Mouse (Mus musculus): ENCODE measurements around the gene Pin1rt1. TPM values are rescaled to one million over a fixed set of nuclear protein-coding genes. Genes with fewer than 3 reads are reported as not detected.

The Pin1rt1 gene
- total and polyA plus RNA-seq, 3 experiments: not detected

- no peaks in the 10 kb centered on the region for H3K36me3 ChIP-seq (replicated peaks in 1 of 2; ENCODE audit: control insufficient read depth in 1 of 2, insufficient read depth in 1 of 2, low read length in 1 of 2)
- no peak overlapping the region for H3K27ac ChIP-seq (ENCODE audit: insufficient read depth, low read depth)
- H3K4me1 ChIP-seq (ENCODE audit: control insufficient read depth in 1 of 2, insufficient read depth in 2 of 2): no peaks in the 10 kb centered on the region
- H3K9ac ChIP-seq (ENCODE audit: insufficient read depth, low read depth): no peak overlapping the region
- in situ Hi-C loops (cut with MboI; ENCODE audit: low pct_ligation_motif_present, low pct_unique_long_range_greater_than_20kb, low sequenced_read_pairs) (no loop called here), dilution Hi-C loops (cut with MboI; ENCODE audit: extremely low pct_ligation_motif_present, extremely low pct_unique_long_range_greater_than_20kb, low sequenced_read_pairs) (no loop called here)
- H3K4me3 ChIP-seq (replicated peaks in 1 of 3; ENCODE audit: low read depth in 2 of 3, low read length in 2 of 3, poor library complexity in 1 of 3): no peak overlapping the region
- DNase-seq (ENCODE audit: extremely low read depth): no peak
- no peaks in the 10 kb centered on the region for H3K79me2 ChIP-seq (replicated peaks; ENCODE audit: control insufficient read depth, extremely low read depth, insufficient read depth, poor library complexity, severe bottlenecking)
- no peaks in the 10 kb centered on the region for H3K9me3 ChIP-seq (replicated peaks; ENCODE audit: low read length)
- no peaks in the 10 kb centered on the region for H3K27me3 ChIP-seq (replicated peaks)
- no peak for TF ChIP-seq ZC3H11A (IDR thresholded peaks at IDR 0.05; ENCODE audit: low read depth, low read length)
- no peak for TF ChIP-seq ZMIZ1 (IDR thresholded peaks at IDR 0.05; ENCODE audit: low read depth, low read length)
- no peak for TF ChIP-seq HCFC1 (IDR thresholded peaks at IDR 0.05; ENCODE audit: low read depth, low read length)
- TF ChIP-seq TCF12 (IDR thresholded peaks at IDR 0.05; ENCODE audit: low read depth, low read length): no peak
- TF ChIP-seq CHD2 (IDR thresholded peaks at IDR 0.05; ENCODE audit: low read length): no peak
- TF ChIP-seq EP300 (IDR thresholded peaks at IDR 0.05; ENCODE audit: low read length): no peak
- no peak for TF ChIP-seq JUN (IDR thresholded peaks at IDR 0.05; ENCODE audit: insufficient read depth, low read depth, low read length)
- no peak for TF ChIP-seq MAX (IDR thresholded peaks at IDR 0.05; ENCODE audit: low read length)
- TF ChIP-seq USF1 (IDR thresholded peaks at IDR 0.05; ENCODE audit: low read depth, low read length): no peak
- no peak for TF ChIP-seq POLR2AphosphoS2 (IDR thresholded peaks at IDR 0.05; ENCODE audit: low read depth, low read length)
- no peak for TF ChIP-seq KAT2A (IDR thresholded peaks at IDR 0.05; ENCODE audit: insufficient replicate concordance, low read length)
- no peak for TF ChIP-seq POLR2A (IDR thresholded peaks at IDR 0.05; ENCODE audit: low read depth, low read length)
- TF ChIP-seq SIN3A (IDR thresholded peaks at IDR 0.05; ENCODE audit: low read length): no peak
- TF ChIP-seq TBP (conservative IDR thresholded peaks at IDR 0.05; ENCODE audit: low read depth, low read length): no peak
- TF ChIP-seq MYC (IDR thresholded peaks at IDR 0.05; ENCODE audit: low read depth, low read length): no peak
- no peak for TF ChIP-seq RCOR1 (conservative IDR thresholded peaks at IDR 0.05; ENCODE audit: low read depth, low read length)
- no peak for TF ChIP-seq MXI1 (IDR thresholded peaks at IDR 0.05; ENCODE audit: low read depth, low read length)
- no peak for TF ChIP-seq RAD21 (IDR thresholded peaks at IDR 0.05; ENCODE audit: low read depth, low read length)
- no peak for TF ChIP-seq UBTF (IDR thresholded peaks at IDR 0.05; ENCODE audit: low read depth, low read length)
- H3K4me2 ChIP-seq (ENCODE audit: insufficient read depth, low read depth, poor library complexity, severe bottlenecking): no peak overlapping the region
These were observed 44.5 kb downstream of the Pin1rt1 start for GRCm38 (mm10) chr2:104671724-104672123.

- H3K36me3 ChIP-seq (replicated peaks in 1 of 2; ENCODE audit: control insufficient read depth in 1 of 2, insufficient read depth in 1 of 2, low read length in 1 of 2): peaks cover 13 to 18% of the 10 kb centered on the region in 2 experiments
- dilution Hi-C loops (cut with MboI; ENCODE audit: extremely low pct_ligation_motif_present, extremely low pct_unique_long_range_greater_than_20kb, low sequenced_read_pairs): no loop called here
- in situ Hi-C loops (cut with MboI; ENCODE audit: low pct_ligation_motif_present, low pct_unique_long_range_greater_than_20kb, low sequenced_read_pairs): no loop called here
- no peak overlapping the region for H3K4me3 ChIP-seq (replicated peaks in 1 of 3; ENCODE audit: low read depth in 2 of 3, low read length in 2 of 3, poor library complexity in 1 of 3)
- DNase-seq (ENCODE audit: extremely low read depth): no peak
- no peaks in the 10 kb centered on the region for H3K9me3 ChIP-seq (replicated peaks; ENCODE audit: low read length)
- H3K4me2 ChIP-seq (ENCODE audit: insufficient read depth, low read depth, poor library complexity, severe bottlenecking): no peak overlapping the region
- H3K9ac ChIP-seq (ENCODE audit: insufficient read depth, low read depth): no peak overlapping the region
- no peaks in the 10 kb centered on the region for H3K79me2 ChIP-seq (replicated peaks; ENCODE audit: control insufficient read depth, extremely low read depth, insufficient read depth, poor library complexity, severe bottlenecking)
- no peaks in the 10 kb centered on the region for H3K27me3 ChIP-seq (replicated peaks)
- peak in 1 of 2 experiments; percentile 44; a peak in 3 of 4 replicates for TF ChIP-seq CTCF (conservative IDR thresholded peaks at IDR 0.05 in 1 of 2, IDR thresholded peaks at IDR 0.05 in 1 of 2; ENCODE audit: low read depth in 2 of 2, low read length in 2 of 2)
- TF ChIP-seq EP300 (IDR thresholded peaks at IDR 0.05; ENCODE audit: low read length): no peak
- TF ChIP-seq NRF1 (IDR thresholded peaks at IDR 0.05; ENCODE audit: low read depth, low read length): no peak
- TF ChIP-seq POLR2A (IDR thresholded peaks at IDR 0.05; ENCODE audit: low read depth, low read length): no peak
- TF ChIP-seq IRF4 (IDR thresholded peaks at IDR 0.05; ENCODE audit: low read depth, low read length): 0 out of 2 replicates have a peak, but pooled peaks have one; percentile 29
- TF ChIP-seq ETS1 (conservative IDR thresholded peaks at IDR 0.05; ENCODE audit: low read depth, low read length): no peak
- TF ChIP-seq SMC3 (IDR thresholded peaks at IDR 0.05; ENCODE audit: low read depth, low read length): peak; percentile 29
- TF ChIP-seq CHD2 (IDR thresholded peaks at IDR 0.05; ENCODE audit: low read length): no peak
- TF ChIP-seq JUN (IDR thresholded peaks at IDR 0.05; ENCODE audit: insufficient read depth, low read depth, low read length): no peak
- TF ChIP-seq NELFE (IDR thresholded peaks at IDR 0.05; ENCODE audit: low read depth, low read length): no peak
- no peak overlapping the region for H3K27ac ChIP-seq (ENCODE audit: insufficient read depth, low read depth)
- H3K4me1 ChIP-seq (ENCODE audit: control insufficient read depth in 1 of 2, insufficient read depth in 2 of 2): no peaks in the 10 kb centered on the region
These were observed 46.9 kb downstream of the Pin1rt1 start for GRCm38 (mm10) chr2:104669122-104669804.

Measured in CH12.LX (cell line).